Mouse (Mus musculus) G1E-ER4 (cell line): Measurements from ENCODE around the gene Selplg. TPM values are rescaled to one million over a fixed set of nuclear protein-coding genes. Genes with fewer than 3 reads are reported as not detected.

ENCODE experiments used
- GATA1 ChIP-seq: IDR thresholded peaks from one replicate; pipeline ENCODE4 v1.8.0; 2012; ENCODE audit warnings: low read length, inconsistent platforms
- polyA plus RNA-seq: library from polyadenylated mRNA; stranded (reverse); fragments of >175 nt; gene quantifications from 2 replicates; pipeline ENCODE4 v1.2.3, GENCODE M21; 2012

Selplg gene
- polyA plus RNA-seq, 1 experiment: 52.4 TPM

DNA sequence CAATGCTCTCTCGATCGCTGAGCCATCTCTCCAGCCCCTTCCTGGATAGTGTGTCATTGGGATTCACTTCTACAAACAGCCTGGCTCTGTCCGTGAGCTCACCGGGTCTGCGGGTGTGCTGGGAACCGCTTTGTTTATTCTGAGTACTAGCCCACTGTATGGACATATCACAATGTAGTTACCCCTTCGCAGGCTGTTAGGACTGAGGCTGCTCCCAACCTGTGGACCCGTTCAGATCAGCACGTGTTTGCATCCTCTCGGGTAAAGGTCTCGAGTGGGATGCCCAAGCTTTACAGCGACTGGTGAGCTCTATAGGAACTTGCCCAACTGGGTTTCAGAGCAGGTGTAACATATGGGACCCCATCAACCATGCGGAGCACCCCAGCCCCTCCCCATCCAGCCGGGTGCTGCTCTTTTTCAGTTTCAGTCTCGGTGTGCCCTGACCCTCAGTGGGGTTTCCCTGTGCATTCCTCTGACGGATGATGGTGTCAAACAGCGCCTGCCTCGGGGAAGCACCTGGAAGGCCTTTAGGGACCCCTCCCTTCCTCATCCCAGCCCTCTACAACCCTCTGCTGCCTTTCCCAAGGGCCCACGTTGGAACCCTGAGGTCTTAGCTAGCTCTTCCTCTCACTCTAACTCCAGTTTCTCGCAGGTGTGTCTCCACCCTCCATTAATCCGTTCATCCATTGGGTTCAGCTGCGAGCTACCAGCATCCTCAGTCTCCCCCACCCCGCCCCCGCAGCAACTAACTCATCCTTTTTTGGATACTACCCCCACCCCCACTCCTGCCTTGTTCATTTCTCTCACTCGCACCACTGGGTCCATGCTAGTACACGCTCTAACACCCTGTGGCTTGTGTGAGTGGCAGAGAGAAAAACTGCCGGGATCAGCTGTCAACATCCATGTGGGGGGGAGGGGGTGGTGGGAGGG is 18.1 kb downstream of the Selplg start:
- no peak for TF ChIP-seq GATA1

DNA sequence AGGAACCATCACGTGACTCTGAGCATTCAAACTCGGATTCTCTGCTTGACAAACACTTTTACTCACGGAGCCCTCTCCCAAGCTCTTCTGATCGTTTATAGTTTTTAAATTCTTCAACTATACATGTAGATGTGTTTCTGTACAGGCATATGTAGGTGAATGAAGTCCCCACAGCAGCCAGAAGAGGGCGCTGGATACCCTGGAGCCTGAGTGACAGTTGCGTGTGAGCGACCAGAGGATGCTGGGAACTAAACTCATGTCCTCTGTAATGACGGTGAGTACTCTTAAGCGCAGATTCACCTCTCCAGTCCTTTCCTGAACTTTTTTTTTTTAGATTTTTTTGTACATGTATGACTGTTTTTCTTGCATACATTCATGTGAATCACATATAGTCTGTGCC is 18.8 kb downstream of the Selplg start:
- no peak for TF ChIP-seq GATA1

DNA sequence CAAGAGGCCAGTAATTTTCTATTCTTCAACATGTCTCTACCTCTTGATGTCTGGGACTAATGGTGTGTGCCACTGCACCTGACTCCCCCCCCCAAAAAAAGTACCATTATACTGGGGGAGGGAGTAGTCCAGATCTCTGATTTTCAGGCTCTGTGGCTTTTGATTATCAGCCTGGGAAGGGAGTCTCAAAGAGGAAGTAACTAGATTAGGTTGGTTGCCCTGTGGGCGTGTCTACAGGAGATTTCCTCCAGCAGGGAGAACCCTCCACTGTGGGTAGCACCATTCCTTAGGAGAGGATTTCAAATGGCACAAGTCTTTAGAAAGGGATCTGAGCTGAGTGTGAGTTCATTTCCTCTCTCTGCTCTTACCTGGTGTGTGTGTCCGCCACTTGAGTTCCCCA is 19.8 kb downstream of the Selplg start:
- TF ChIP-seq GATA1: no peak

DNA sequence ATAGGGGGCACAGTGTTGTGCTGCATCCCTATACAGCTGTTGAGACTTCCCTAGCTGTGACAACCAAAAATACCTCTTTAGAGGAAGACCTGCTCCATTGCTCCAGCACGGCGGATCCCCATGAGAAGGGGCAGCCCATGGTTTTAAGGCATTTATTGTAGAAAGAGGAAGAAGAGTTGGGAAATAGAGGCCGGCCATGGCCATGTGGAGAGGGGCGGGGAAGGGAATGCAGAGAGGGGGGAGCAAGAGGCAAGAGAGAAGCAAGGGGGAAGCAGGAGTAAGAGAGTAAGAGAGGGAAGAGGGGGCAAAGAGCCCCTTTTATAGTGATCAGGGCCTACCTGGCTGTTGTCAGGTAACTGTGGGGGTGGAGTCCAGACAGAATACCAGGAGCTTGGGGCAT is 22.3 kb downstream of the Selplg start:
- TF ChIP-seq GATA1: no peak

DNA sequence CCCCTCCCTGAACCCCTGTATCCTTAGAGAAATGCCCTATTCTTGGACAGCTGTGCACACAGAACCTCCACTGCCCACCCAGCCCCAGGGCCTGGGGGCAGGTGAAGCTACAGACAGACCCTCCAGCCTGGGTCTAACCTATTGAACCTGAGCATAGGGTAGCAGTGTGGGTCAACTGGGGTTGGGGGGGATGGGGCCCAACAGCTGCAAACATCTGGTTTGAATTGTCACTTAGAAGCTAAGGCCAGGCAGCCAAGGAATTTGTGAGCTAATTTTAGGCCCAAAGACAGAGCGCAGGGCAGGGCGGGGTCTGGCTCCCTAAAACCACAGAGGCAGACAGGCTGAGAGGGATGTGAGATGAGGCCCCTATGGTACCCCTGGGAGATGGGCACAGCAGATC is 24.3 kb downstream of the Selplg start:
- TF ChIP-seq GATA1: no peak

DNA sequence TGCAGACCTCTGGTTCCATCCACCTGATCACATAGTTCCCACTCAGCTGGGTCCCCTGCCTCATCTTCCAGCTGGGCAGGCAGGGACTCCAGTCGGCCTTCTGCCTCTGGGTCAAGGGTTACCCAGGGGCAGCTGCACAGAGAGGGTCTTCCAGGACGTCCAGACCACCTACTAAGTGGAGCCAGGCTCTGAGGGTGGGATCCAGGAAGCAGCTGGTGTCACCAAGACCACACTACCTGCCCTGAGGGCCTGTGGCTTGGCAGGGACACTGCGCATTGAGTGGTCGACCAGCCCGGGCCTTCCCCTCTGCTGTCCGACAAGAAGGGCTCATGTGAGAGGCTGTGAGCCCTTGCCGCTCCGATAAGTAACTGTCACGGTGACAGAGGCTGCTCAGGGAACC is 24.7 kb downstream of the Selplg start:
- TF ChIP-seq GATA1: no peak

DNA sequence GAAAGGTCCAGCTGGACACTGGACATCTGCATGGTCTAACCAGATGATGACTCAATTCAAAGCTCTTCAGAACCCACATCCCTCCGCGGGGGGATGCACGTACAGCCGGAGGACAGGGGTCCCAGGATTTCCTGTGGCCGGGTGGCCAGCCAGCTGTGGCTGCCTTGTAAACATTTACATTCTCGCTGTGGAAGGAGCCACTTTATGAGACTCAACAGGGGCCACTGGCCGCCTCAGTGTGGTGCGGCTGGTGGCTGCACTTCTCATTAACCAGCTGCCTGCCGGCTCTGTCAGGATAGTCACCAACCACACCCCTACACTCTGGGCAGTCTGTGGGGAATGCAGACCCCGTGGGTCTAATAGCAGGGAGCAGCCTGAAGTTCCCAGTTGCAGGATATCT is 26.0 kb downstream of the Selplg start:
- TF ChIP-seq GATA1: no peak

DNA sequence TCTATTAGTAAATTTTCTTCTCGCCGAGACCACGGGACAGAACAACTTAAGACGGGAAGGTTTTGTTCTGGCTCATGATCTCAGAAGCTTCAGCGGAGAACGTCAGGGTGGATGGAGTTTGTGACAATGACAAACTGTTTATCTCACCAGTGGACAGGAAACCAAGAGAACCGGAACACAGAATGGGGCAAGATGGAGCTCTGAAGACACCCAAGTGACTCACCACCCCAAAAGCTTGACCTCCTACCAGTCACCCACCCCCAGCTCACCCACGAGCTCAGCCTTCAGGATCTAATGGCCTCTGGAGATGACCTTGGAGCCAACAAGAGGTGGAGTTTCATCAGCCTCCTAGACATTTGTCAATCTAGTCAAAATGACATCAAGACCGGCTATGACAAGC is 27.1 kb downstream of the Selplg start:
- no peak for TF ChIP-seq GATA1

DNA sequence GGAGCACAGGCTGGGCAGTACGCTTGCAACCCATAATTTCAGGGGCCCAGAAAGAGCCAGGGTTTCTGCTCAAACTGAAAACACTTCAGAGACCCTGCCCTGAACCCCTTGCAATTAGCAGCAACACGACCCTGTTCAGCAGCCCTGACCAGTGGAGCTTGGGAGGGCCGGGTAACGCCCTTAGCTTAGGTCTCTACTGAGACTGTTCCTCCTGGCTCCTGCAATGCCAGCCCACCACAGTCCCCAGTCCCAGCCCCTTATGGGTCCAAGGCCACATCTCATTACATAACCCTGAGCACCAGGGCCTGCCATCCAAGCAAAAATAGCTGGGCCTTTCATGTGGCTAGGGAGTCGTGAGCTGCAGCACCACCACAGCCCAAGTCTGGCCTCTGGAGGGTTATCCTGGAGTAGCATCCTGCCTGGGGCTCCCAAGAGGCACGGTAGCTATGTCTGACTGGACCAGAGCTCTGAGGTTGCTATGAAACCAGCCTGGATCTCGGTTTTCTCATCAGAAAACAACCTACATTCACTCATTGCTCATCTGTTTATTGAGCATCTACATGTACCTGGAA is 28.0 kb downstream of the Selplg start:
- TF ChIP-seq GATA1: no peak

DNA sequence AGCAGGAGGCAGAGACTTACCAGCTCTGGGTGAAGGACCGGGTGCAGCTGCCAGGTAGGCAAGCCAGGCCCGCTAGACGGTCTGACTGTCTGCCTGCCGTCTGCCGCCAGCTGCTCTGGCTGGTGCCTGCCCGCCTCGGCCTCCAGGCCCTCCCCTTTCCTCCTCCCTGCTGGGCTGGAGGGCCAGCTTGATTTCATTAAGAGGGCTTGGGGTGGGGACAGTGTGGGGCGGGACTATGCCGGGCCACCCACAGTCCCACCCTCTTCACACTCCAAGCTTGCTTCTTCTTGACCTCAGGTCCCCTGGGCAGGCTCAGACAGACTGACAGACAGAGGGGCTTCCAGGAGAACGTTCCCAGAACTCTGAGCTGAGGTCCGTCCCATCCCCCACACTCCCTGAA is 32.2 kb downstream of the Selplg start, which contains the start of gene Tmem119:
Gene Tmem119 (minus strand): TSS at position 237 of the 400 bp plus-strand sequence.
- no peak for TF ChIP-seq GATA1

DNA sequence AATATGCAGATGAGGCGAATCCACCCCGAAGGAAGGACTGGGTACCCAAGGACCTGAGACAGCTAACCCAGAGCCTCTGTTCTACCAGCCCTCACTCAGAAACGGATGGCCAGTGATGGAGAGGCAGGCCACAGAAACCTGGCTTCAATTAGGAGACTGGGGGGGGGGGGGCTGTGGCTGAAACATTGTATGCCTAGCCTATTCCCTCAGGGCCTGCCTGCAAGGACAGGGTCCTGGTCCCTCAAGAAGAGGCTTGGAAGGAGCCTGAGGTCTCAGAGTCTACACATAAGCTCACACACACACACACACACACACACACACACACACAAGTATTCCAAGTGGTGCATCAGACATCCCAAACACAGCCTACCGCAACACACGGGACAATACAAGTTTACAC is 32.8 kb downstream of the Selplg start:
- no peak for TF ChIP-seq GATA1

DNA sequence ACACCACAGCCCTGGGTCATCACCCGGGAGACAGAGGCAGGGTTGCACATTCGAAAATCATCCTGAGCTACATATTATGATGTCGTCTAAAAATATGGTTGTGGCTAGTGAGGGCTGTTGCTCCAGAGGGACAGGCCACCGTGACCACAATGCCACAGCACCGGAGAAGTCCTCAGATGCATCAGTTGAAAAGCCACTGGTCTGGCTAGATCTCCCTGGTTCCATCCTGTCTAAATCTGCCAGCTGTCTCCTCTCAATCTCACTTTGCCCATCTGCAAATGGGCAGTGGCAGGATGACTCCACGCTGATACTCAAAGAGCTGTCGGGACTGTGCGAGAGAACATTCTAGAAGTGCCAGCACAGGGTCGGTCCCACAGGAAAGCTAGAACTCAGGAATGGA is 33.9 kb downstream of the Selplg start:
- TF ChIP-seq GATA1: no peak

DNA sequence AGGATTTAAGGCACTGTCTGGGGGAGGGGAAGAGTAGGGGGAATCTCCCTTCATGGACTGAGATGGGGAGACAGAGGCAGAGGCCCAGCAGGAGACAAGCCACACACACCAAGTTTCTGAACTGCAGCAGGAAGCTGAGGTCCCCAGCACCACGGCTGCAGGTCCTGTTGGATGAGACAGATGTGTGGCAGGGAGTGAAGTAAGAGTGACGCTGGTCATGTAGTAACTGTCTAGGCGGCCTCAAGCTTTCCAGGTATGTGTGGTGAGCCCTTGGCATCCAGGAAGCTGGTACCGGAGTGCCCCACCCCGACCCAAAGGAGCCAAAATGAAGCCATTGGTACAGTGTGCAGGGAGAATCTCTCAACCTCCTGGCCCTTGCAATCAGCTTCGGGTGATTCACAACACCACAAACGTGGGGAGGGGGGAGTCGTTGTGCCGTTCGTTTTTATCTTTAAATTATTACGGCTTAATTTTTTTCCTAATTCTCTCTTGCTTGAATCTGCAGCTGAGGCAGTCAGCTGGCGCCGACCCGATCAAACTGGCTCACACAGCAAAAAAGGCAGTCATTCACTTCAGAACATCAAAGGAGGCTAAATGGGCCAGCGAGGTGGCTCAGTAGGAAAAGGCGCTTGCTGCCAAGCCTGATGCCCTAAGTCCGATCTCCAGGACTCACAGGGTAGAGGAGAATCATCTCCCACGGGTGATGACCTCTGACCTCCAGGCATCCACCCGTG is 35.1 kb downstream of the Selplg start:
- TF ChIP-seq GATA1: no peak

DNA sequence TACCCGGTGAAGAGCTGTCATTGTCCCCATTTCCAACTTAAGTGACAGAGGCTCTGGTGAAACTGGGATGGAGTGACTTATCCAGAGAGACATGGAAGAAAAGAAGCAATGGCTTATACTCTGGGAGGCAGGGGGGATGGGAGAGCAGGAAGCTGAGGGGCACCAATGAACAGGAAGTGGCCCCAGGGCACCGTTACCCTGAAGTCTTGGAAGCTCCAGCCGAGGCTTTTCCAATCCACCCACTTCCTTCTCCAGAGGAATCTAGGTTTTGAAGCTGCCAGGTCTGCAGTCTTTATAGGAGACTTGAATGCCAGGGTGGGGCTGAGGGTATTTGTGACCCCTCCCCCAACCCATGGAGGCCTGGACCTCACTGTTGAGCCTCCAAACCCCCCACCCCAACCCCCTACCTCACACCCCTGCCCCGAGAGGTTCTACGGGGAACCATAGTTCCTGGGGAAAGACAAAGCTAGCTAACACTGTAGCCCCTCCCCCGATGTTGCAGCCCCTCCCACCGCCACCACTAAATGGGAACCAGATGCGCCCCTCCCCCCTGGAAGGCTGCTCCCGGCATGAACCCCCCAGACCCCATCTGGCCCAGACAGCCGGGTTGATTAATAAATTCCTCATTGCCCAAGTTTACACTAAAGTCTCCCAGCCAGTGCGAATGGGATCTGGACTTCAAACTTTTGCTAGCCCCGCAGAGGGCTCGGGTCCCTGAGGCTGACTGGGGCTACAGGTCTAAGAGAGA is 35.9 kb downstream of the Selplg start:
- no peak for TF ChIP-seq GATA1

DNA sequence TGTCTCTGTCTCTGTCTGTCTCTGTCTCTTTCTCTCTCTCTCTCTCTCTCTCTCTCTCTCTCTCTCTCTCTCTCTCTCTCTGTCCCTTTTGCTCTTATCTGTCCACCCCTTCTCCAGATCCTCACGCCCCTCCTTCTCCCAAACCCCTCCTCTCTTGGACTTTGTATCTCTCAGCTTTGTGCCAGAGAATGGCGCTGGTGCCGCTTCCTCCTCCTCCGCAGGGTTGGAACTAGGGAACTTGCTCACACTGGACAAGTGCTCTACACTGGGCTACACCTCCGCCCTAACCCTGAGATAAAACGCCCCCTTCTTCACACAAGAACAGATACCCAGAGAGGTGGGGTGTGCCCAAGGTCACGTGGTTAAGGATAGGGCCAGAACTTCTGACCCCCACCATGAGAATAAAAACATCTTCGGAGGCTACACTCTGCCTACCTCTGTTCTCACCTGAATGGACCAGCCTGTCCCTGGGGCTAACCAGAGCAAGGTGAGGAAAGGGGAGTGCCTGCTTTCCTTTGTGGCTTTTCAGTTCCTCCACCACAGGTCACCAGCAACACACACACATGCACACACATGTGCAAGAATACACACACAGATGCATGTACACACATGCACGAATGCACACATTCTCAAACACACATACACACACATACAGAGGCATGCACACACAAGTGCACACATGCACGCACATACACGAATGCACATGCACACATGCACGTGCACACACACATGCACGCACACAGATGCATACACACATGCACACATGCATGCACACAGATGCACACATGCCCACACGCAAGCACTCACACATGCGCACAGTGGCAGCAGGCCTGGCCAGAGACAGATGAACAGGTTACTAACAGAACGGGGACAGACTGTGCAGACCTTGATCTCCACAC is 41.0 kb downstream of the Selplg start:
- no peak for TF ChIP-seq GATA1
